Mouse (Mus musculus) mesoderm, embryonic 11.5 days (tissue): ENCODE measurements around the gene Vmn1r171.
"Not testable (repeated sequence)": the region's sequence is repeated elsewhere in the genome, so short reads cannot be mapped to it uniquely, and the experiment has no call there.

ENCODE experiments used
- DNase-seq: peaks from one replicate; pipeline ENCODE4 v3.0.0-alpha.2; 2012; ENCODE audit warnings: low read depth, low spot score

The Vmn1r171 gene

DNA sequence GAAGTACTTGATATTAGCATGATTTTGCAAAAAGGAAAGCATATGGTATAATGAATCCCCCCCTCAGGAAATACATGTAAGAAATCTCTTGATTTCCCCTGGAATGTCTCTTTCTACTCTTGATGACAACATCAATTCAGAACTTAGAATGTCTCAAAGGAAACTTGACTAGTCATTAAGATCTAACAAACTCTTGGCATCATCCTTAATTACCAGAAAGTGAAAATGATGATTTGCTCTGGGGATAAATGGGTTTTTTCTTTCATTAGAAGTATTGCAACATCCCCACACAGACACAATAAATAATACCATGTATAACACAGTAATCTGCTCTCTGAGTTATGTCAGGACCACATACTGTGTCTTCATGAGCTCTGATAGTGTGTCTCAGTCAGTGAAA is at the start of gene Vmn1r171:
Vmn1r171 (plus strand) TSS at position 301 of the 400 bp plus-strand sequence.
- DNase-seq: no peak

DNA sequence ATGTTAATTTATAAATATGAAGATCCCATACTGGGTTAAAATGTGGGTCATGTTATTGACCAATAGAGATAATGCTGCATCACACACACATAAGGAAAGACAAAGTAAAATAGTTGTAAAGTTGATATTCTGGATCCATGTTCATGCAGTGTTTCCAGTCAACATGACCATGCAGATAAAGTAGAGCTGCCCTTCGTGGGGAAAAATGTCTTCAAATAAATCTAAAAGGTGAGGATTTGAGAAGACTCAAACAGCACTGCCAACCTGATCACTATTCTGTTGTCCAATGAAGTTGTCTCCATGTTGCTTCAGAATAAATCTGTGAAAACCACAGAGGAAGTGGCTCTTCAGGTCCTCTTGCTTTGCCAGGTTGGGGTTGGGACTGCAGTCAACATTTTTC is 24.6 kb upstream of the Vmn1r171 start, which contains the start of gene Vmn1r170:
Vmn1r170 (plus strand) TSS at position 301 of the 400 bp plus-strand sequence.
- not testable (repeated sequence) for DNase-seq

DNA sequence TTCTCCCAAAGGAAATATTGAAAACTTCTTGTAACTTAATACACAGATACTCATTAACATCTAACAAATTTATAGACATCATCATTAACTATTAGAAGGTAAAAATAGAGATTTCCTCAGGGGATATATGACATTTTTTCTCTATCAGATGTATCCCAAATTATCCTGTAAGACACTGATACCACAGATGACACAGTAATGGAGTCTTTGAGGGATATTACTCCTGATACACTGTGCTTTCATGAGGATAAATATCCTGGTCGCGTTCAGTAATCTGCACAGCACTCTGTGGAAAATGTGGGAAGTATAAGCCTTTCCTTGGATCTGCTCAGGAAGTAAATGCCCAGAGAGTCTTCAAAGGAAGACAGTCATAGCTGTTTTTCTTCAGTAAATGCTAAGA is 27.5 kb downstream of the Vmn1r171 start, which contains the start of gene Vmn1r172:
Vmn1r172 (plus strand) TSS at position 301 of the 400 bp plus-strand sequence.
- no peak for DNase-seq
